Mouse (Mus musculus) bone marrow, adult 2 months (tissue): Measurements from ENCODE around the gene Tecpr1. TPM values are rescaled to one million over a fixed set of nuclear protein-coding genes. Genes with fewer than 3 reads are reported as not detected.
A peak's percentile ranks its signal among the peaks of the same experiment; 100 is the strongest.

Source experiments
- H3K27ac ChIP-seq: fragments of 200-500 bp; 2 replicates; pipeline ENCODE4 v1.5.1; 2012; ENCODE audit warnings: low read depth, mild to moderate bottlenecking, control low read depth, inconsistent platforms, low read length; ENCODE audit not compliant: control insufficient read depth, poor library complexity, insufficient read depth
- H3K4me1 ChIP-seq: fragments of 200-500 bp; 2 replicates; pipeline ENCODE4 v1.6.1; 2011; ENCODE audit warnings: low read length; ENCODE audit not compliant: control insufficient read depth, insufficient read depth
- H3K4me3 ChIP-seq: fragments of 200-500 bp; replicated peaks from 2 replicates; pipeline ENCODE3; 2011; ENCODE audit warnings: mild to moderate bottlenecking, low read depth, low read length, control low read depth; ENCODE audit not compliant: control insufficient read depth
- CTCF ChIP-seq: fragments of 200-500 bp; IDR thresholded peaks from 2 replicates; pipeline ENCODE4 v1.5.1; 2011; ENCODE audit warnings: low read length, control low read depth; ENCODE audit not compliant: control insufficient read depth, insufficient read depth
- POLR2A ChIP-seq: fragments of 200-500 bp; IDR thresholded peaks from 2 replicates; pipeline ENCODE4 v1.6.1; 2011; ENCODE audit warnings: low read depth, mild to moderate bottlenecking, control low read depth, low read length, borderline replicate concordance; ENCODE audit not compliant: control insufficient read depth
- WGBS: fragments of 180-500 bp; shearing (Covaris S2); methylation state at CpG from one replicate; pipeline ENCODE4 v1.1.7; 2018; 5-methylcytosine and 5-hydroxymethylcytosine counted together
- polyA plus RNA-seq: library from polyadenylated mRNA; stranded (reverse); fragments of >200 nt; gene quantifications from 2 replicates; pipeline ENCODE4 v1.2.4, GENCODE M21; 2011; ENCODE audit warnings: low replicate concordance; ENCODE audit not compliant: missing spikeins, insufficient read depth, insufficient read length

Gene Tecpr1
- polyA plus RNA-seq, 1 experiment: 11.9 TPM

GRCm38 (mm10) chr5:144183647-144184335, 39.6 kb downstream of the Tecpr1 start:
- peak overlapping the region; percentile 42; the same call in 1 of the 2 replicates for H3K27ac ChIP-seq
- WGBS: 23% methylated on average over 7 of the region's 7 CpGs
- H3K4me3 ChIP-seq: no peak overlapping the region
- H3K4me1 ChIP-seq: peaks cover 7% of the 10 kb centered on the region; the same call in 1 of the 2 replicates
- TF ChIP-seq POLR2A (no peak), CTCF (no peak)

GRCm38 (mm10) chr5:144183248-144183559, 40.2 kb downstream of the Tecpr1 start:
- no peak overlapping the region for H3K4me3 ChIP-seq
- no peak overlapping the region for H3K27ac ChIP-seq
- no peak for TF ChIP-seq POLR2A
- no peak for TF ChIP-seq CTCF
- 88% methylated on average over 8 of the region's 8 CpGs for WGBS
- H3K4me1 ChIP-seq: peaks cover 7% of the 10 kb centered on the region; the same call in 1 of the 2 replicates

- no peak for TF ChIP-seq CTCF
- no peak for TF ChIP-seq POLR2A
- 50% methylated on average over 20 of the region's 20 CpGs for WGBS
- Histone ChIP-seq H3K4me1 (peaks cover 7% of the 10 kb centered on the region; the same call in 1 of the 2 replicates), H3K27ac (no peak overlapping the region), H3K4me3 (no peak overlapping the region)
Observed at GRCm38 (mm10) chr5:144182542-144183247, 40.7 kb downstream of the Tecpr1 start.

GRCm38 (mm10) chr5:144181249-144181648, 42.2 kb downstream of the Tecpr1 start:
- H3K4me3 ChIP-seq: no peak overlapping the region
- 16% methylated on average over 7 of the region's 7 CpGs for WGBS
- H3K4me1 ChIP-seq: peaks cover 7% of the 10 kb centered on the region; the same call in 1 of the 2 replicates
- no peak for TF ChIP-seq CTCF
- TF ChIP-seq POLR2A: no peak
- peak overlapping the region; percentile 42; the same call in 1 of the 2 replicates for H3K27ac ChIP-seq

- TF ChIP-seq POLR2A (no peak), CTCF (no peak)
- 66% methylated on average over 6 of the region's 6 CpGs for WGBS
- Histone ChIP-seq H3K4me3 (no peak overlapping the region), H3K4me1 (peaks cover 4% of the 10 kb centered on the region; the same call in 1 of the 2 replicates), H3K27ac (no peak overlapping the region)
Observed at GRCm38 (mm10) chr5:144178216-144178615, 45.2 kb downstream of the Tecpr1 start.

GRCm38 (mm10) chr5:144173648-144174047, 49.8 kb downstream of the Tecpr1 start:
- Histone ChIP-seq H3K4me3 (no peak overlapping the region), H3K4me1 (no peaks in the 10 kb centered on the region), H3K27ac (no peak overlapping the region)
- WGBS: 96% methylated on average over 18 of the region's 18 CpGs
- TF ChIP-seq CTCF: no peak
- no peak for TF ChIP-seq POLR2A

GRCm38 (mm10) chr5:144169275-144169975, 54.0 kb downstream of the Tecpr1 start:
- no peak for TF ChIP-seq POLR2A
- TF ChIP-seq CTCF: no peak
- Histone ChIP-seq H3K4me1 (no peaks in the 10 kb centered on the region), H3K4me3 (no peak overlapping the region), H3K27ac (no peak overlapping the region)
- WGBS: 87% methylated on average over 8 of the region's 8 CpGs

- whole genome bisulfite sequencing: 34% methylated on average over 3 of the region's 3 CpGs
- Histone ChIP-seq H3K4me1 (no peaks in the 10 kb centered on the region), H3K27ac (no peak overlapping the region), H3K4me3 (no peak overlapping the region)
- no peak for TF ChIP-seq CTCF
- TF ChIP-seq POLR2A: no peak
Observed at GRCm38 (mm10) chr5:144165756-144166155, 57.7 kb downstream of the Tecpr1 start.
